Mouse (Mus musculus): Measurements from ENCODE around the gene Ap5b1. TPM values are rescaled to one million over a fixed set of nuclear protein-coding genes. Genes with fewer than 3 reads are reported as not detected.

Gene Ap5b1
- polyA plus RNA-seq, 1 experiment from 2014 or later: 4.7 TPM

DNA sequence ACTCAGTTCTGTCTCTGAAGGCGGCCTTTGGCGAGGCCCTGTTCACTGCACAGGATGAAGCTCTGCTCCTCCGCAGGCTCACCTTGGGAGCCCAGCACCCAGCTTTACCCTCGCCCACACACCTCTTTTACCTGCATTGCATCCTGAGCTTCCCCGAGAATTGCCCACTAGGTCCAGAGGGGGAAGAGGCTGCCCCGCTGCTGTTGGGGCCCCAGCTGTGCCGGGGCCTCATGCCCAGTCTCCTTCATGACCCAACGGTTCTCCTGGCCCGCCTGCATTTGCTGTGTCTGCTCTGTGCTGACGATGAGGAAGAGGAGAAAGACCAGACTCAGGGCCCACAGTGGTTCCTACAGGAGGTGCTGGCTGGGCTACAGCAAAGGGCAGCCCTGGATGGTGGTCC, 1.7 kb downstream of the Ap5b1 start:
- 86% methylated on average over 10 of the region's 10 CpGs for WGBS
- ATAC-seq (ENCODE audit: low FRiP score, low TSS enrichment): no peak
- Histone ChIP-seq H3K4me1 (replicated peaks; ENCODE audit: control insufficient read depth, insufficient read depth) (peaks cover 8% of the 10 kb centered on the region; the same call in 1 of the 2 replicates), H3K4me3 (ENCODE audit: low read depth, low read length) (no peak overlapping the region), H3K27me3 (ENCODE audit: control insufficient read depth, insufficient read depth, low read length) (no peaks in the 10 kb centered on the region), H3K27ac (replicated peaks) (no peak overlapping the region), H3K9ac (ENCODE audit: low read length) (no peak overlapping the region), H3K9me3 (ENCODE audit: control insufficient read depth, low read length) (no peaks in the 10 kb centered on the region), H3K4me2 (replicated peaks; ENCODE audit: low read depth) (no peak overlapping the region), H3K36me3 (ENCODE audit: control insufficient read depth, insufficient read depth, low read length) (peaks cover 15% of the 10 kb centered on the region)
- TF ChIP-seq EP300 (optimal IDR thresholded peaks at IDR 0.05) (no peak), CTCF (IDR thresholded peaks at IDR 0.05; ENCODE audit: low read depth) (no peak)
- DNase-seq (ENCODE audit: low spot score): no peak

DNA sequence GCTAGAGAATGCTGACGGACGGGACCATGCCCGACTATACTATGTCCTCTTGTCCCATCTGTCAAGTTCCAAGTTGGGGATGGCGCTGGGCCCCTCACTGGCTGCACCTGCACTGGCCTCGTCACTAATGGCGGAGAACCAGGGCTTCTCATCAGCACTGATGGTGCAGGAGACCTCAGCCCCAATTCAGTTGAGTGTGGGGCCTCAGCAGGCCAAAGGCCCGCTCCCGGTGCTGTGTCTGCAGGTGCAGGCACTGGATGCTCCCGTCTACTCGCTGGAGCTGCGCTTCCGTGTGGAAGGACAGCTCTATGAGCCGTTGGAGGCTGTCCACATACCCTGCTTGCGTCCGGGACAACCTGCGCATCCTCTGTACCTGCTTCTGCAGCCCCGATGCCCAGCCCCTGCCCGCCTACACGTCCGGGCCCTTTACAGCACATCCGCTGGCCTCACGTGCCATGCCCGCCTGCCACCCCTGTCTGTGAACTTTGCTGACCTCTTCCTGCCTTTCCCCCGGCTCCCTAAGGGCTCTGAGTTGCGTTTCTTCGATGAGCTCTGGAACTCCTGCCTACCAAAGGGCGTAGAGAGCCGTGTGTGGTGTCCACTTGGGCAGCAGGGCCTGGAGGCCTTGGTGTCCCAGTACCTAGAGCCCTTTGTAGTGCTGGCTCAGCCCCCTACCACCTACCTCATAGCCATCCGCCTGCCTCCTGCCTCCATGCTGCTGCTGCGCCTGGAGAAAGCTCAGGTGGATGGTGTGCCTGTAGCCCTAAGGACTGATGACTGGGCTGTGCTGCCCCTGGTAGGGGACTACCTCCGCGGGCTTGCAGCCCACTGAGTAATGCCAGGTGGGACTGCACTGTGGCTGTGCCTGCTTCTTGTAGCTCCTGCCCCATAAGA, 2.8 kb downstream of the Ap5b1 start:
- Histone ChIP-seq H3K9ac (ENCODE audit: low read length) (no peak overlapping the region), H3K4me1 (replicated peaks; ENCODE audit: control insufficient read depth, insufficient read depth) (peaks cover 8% of the 10 kb centered on the region; the same call in 1 of the 2 replicates), H3K9me3 (ENCODE audit: control insufficient read depth, low read length) (no peaks in the 10 kb centered on the region), H3K4me3 (ENCODE audit: low read depth, low read length) (no peak overlapping the region), H3K27ac (replicated peaks) (no peak overlapping the region), H3K27me3 (ENCODE audit: control insufficient read depth, insufficient read depth, low read length) (no peaks in the 10 kb centered on the region), H3K36me3 (ENCODE audit: control insufficient read depth, insufficient read depth, low read length) (peaks cover 15% of the 10 kb centered on the region), H3K4me2 (replicated peaks; ENCODE audit: low read depth) (no peak overlapping the region)
- TF ChIP-seq CTCF (IDR thresholded peaks at IDR 0.05; ENCODE audit: low read depth): no peak
- TF ChIP-seq EP300 (optimal IDR thresholded peaks at IDR 0.05): no peak
- 89% methylated on average over 32 of the region's 32 CpGs for WGBS
- no peak for ATAC-seq (ENCODE audit: low FRiP score, low TSS enrichment)
- DNase-seq (ENCODE audit: low spot score): no peak

GRCm38 (mm10) chr19:5571831-5572230, 4.0 kb downstream of the Ap5b1 start:
- WGBS: 73% methylated on average over 5 of the region's 5 CpGs
- Histone ChIP-seq H3K4me2 (replicated peaks; ENCODE audit: low read depth) (no peak overlapping the region), H3K27ac (replicated peaks) (no peak overlapping the region), H3K36me3 (ENCODE audit: control insufficient read depth, insufficient read depth, low read length) (peaks cover 15% of the 10 kb centered on the region), H3K9me3 (ENCODE audit: control insufficient read depth, low read length) (no peaks in the 10 kb centered on the region), H3K4me3 (ENCODE audit: low read depth, low read length) (no peak overlapping the region), H3K9ac (ENCODE audit: low read length) (no peak overlapping the region), H3K27me3 (ENCODE audit: control insufficient read depth, insufficient read depth, low read length) (no peaks in the 10 kb centered on the region), H3K4me1 (replicated peaks; ENCODE audit: control insufficient read depth, insufficient read depth) (peaks cover 8% of the 10 kb centered on the region; the same call in 1 of the 2 replicates)
- DNase-seq (ENCODE audit: low spot score): no peak
- TF ChIP-seq CTCF (IDR thresholded peaks at IDR 0.05; ENCODE audit: low read depth): no peak
- TF ChIP-seq EP300 (optimal IDR thresholded peaks at IDR 0.05): no peak
- ATAC-seq (ENCODE audit: low FRiP score, low TSS enrichment): no peak

GRCm38 (mm10) chr19:5572331-5573125, 4.7 kb downstream of the Ap5b1 start:
- H3K27ac ChIP-seq (replicated peaks): no peak overlapping the region; the same call in 1 of the 2 replicates
- no peak overlapping the region for H3K4me2 ChIP-seq (replicated peaks; ENCODE audit: low read depth)
- no peak overlapping the region for H3K9ac ChIP-seq (ENCODE audit: low read length)
- WGBS: 79% methylated on average over 19 of the region's 19 CpGs
- no peak overlapping the region for H3K4me3 ChIP-seq (ENCODE audit: low read depth, low read length)
- no peak for TF ChIP-seq EP300 (optimal IDR thresholded peaks at IDR 0.05)
- TF ChIP-seq CTCF (IDR thresholded peaks at IDR 0.05; ENCODE audit: low read depth): no peak
- ATAC-seq (ENCODE audit: low FRiP score, low TSS enrichment) (no peak), DNase-seq (ENCODE audit: low spot score) (no peak)
- no peaks in the 10 kb centered on the region for H3K27me3 ChIP-seq (ENCODE audit: control insufficient read depth, insufficient read depth, low read length)
- peaks cover 8% of the 10 kb centered on the region; the same call in 1 of the 2 replicates for H3K4me1 ChIP-seq (replicated peaks; ENCODE audit: control insufficient read depth, insufficient read depth)
- peaks cover 15% of the 10 kb centered on the region for H3K36me3 ChIP-seq (ENCODE audit: control insufficient read depth, insufficient read depth, low read length)
- H3K9me3 ChIP-seq (ENCODE audit: control insufficient read depth, low read length): no peaks in the 10 kb centered on the region

GRCm38 (mm10) chr19:5575336-5575735, 7.5 kb downstream of the Ap5b1 start:
- H3K4me3 ChIP-seq (ENCODE audit: low read depth, low read length): no peak overlapping the region
- TF ChIP-seq EP300 (optimal IDR thresholded peaks at IDR 0.05) (no peak), CTCF (IDR thresholded peaks at IDR 0.05; ENCODE audit: low read depth) (no peak)
- no peaks in the 10 kb centered on the region for H3K9me3 ChIP-seq (ENCODE audit: control insufficient read depth, low read length)
- ATAC-seq (ENCODE audit: low FRiP score, low TSS enrichment): no peak
- H3K27ac ChIP-seq (replicated peaks): no peak overlapping the region
- H3K27me3 ChIP-seq (ENCODE audit: control insufficient read depth, insufficient read depth, low read length): no peaks in the 10 kb centered on the region
- DNase-seq (ENCODE audit: low spot score): no peak
- H3K9ac ChIP-seq (ENCODE audit: low read length): no peak overlapping the region
- H3K4me2 ChIP-seq (replicated peaks; ENCODE audit: low read depth): no peak overlapping the region
- H3K36me3 ChIP-seq (ENCODE audit: control insufficient read depth, insufficient read depth, low read length): peaks cover 7% of the 10 kb centered on the region
- WGBS: 92% methylated on average over 1 of the region's 1 CpGs
- no peaks in the 10 kb centered on the region for H3K4me1 ChIP-seq (replicated peaks; ENCODE audit: control insufficient read depth, insufficient read depth)
